Comparison of ENCODE assay signal across 8 mouse cellular contexts in genomic region chr16:4068588-4068987, GRCm38 (mm10). TPM values are rescaled to one million over a fixed set of nuclear protein-coding genes. Genes with fewer than 3 reads are reported as not detected.
A peak's percentile ranks its signal among the peaks of the same experiment; 100 is the strongest.
DNase-seq lines count a peak whose midpoint lies in the region; ATAC-seq lines count a peak whose summit lies in the region.

No protein-coding gene starts in this region.

- peaks cover 44% of the 10 kb centered on the region for H3K36me3 ChIP-seq in kidney, embryonic 14.5 days (ENCODE audit: control insufficient read depth, insufficient read depth, low read length)

- no peak overlapping the region for H3K4me2 ChIP-seq in kidney, embryonic 14.5 days (replicated peaks; ENCODE audit: low read depth, low read length)

- no peak overlapping the region for H3K9ac ChIP-seq in kidney, embryonic 14.5 days (ENCODE audit: low read depth, low read length)

- no peaks in the 10 kb centered on the region for H3K9me3 ChIP-seq in kidney, embryonic 14.5 days (ENCODE audit: control insufficient read depth, low read length)

- H3K4me3 ChIP-seq in kidney, embryonic 14.5 days (ENCODE audit: low read length), result no peak overlapping the region

- no peak overlapping the region for H3K27ac ChIP-seq in kidney, embryonic 14.5 days (ENCODE audit: low read depth, low read length)

- ATAC-seq in kidney, embryonic 14.5 days (ENCODE audit: low FRiP score, low TSS enrichment), result peak; percentile 39; the same call in 1 of the 2 replicates

- H3K4me1 ChIP-seq in kidney, embryonic 14.5 days (ENCODE audit: control insufficient read depth, insufficient read depth, low read length), result no peaks in the 10 kb centered on the region

- 60% methylated on average over 8 of the region's 8 CpGs for WGBS in kidney, embryonic 14.5 days

- no peaks in the 10 kb centered on the region for H3K27me3 ChIP-seq in kidney, embryonic 14.5 days (ENCODE audit: control insufficient read depth, insufficient read depth, low read length)

- DNase-seq in cerebellum, adult 18-20 months, result peak; percentile 49
- no peak for DNase-seq in cerebellum, adult 11 months
- peak; percentile 59 for DNase-seq in urinary bladder, postnatal 14 days (ENCODE audit: low spot score)
- no peak for DNase-seq in urinary bladder, postnatal 10 days (ENCODE audit: low spot score)
- peak; percentile 18 for DNase-seq in forelimb bud, embryonic 11.5 days (ENCODE audit: low read depth, low spot score)
- peak; percentile 51 to 53 for DNase-seq in lung, adult 18-20 months
- DNase-seq in right cerebral cortex, postnatal 4 days, result peak; percentile 52

RNA-seq across cellular contexts. Expression of gene Trap1, which starts 9.0 kb away (rescaled TPM):
- polyA plus RNA-seq in kidney, embryonic 14.5 days (2014; fragmentation: Nextera tagmentation; extraction: Ambion mirVana), result 95.9 and 116 TPM in 2 replicates

RNA-seq across cellular contexts. Expression of gene Dnase1, which starts 31.8 kb away (rescaled TPM):
- 4.6 and 8.0 TPM in 2 replicates for polyA plus RNA-seq in kidney, embryonic 14.5 days (2014; fragmentation: Nextera tagmentation; extraction: Ambion mirVana)

Comparison
In these comparisons a context has a peak if more than half of its experiments do, and no peak if none do; other contexts are left out.
1. DNase-seq: peak in cerebellum, adult 18-20 months (2 of 2), urinary bladder, postnatal 14 days (single experiment), forelimb bud, embryonic 11.5 days (single experiment), lung, adult 18-20 months (2 of 2) and right cerebral cortex, postnatal 4 days (single experiment); none in cerebellum, adult 11 months (single experiment) and urinary bladder, postnatal 10 days (single experiment).